Mouse (Mus musculus) MEL (cell line): ENCODE results near the gene Prdx2. TPM values are rescaled to one million over a fixed set of nuclear protein-coding genes. Genes with fewer than 3 reads are reported as not detected.

Experiments used
- DNase-seq: peaks from one replicate; pipeline ENCODE4 v3.0.0; 2011; ENCODE audit warnings: low read depth, low spot score
- H3K27ac ChIP-seq: 2 replicates; pipeline ENCODE4 v1.5.1; 2012; ENCODE audit warnings: low read depth, mild to moderate bottlenecking, control low read depth, low read length, moderate library complexity; ENCODE audit not compliant: control insufficient read depth
- H3K27me3 ChIP-seq, 2 experiments: fragments of 150-350 bp in 1 of 2; sonication (generic) in 1 of 2; 2 replicates each; pipeline ENCODE4 v1.6.1; 2012; ENCODE audit warnings: low read length in 2 of 2, mild to moderate bottlenecking in 2 of 2, improper control_type of control experiment in 1 of 2, moderate library complexity in 1 of 2; ENCODE audit not compliant: insufficient read depth in 2 of 2, control insufficient read depth in 1 of 2
- H3K36me3 ChIP-seq, 2 experiments: 2 replicates each; pipeline ENCODE4 v1.6.1; 2012 to 2014; ENCODE audit warnings: low read length in 2 of 2, improper control_type of control experiment in 1 of 2, inconsistent platforms in 1 of 2, mild to moderate bottlenecking in 1 of 2; ENCODE audit not compliant: insufficient read depth in 2 of 2, control insufficient read depth in 1 of 2
- H3K4me1 ChIP-seq, 2 experiments: fragments of 150-350 bp in 1 of 2; sonication (generic) in 1 of 2; 2 replicates each; pipeline ENCODE4 v1.6.1; 2012; ENCODE audit warnings: low read length in 2 of 2, improper control_type of control experiment in 1 of 2, mild to moderate bottlenecking in 1 of 2; ENCODE audit not compliant: insufficient read depth in 2 of 2, control insufficient read depth in 1 of 2
- H3K4me3 ChIP-seq, 2 experiments: fragments of 150-350 bp in 1 of 2; sonication (generic) in 1 of 2; 2 replicates each; pipeline ENCODE4 v1.5.1; 2012; ENCODE audit warnings: low read depth in 2 of 2, low read length in 2 of 2, mild to moderate bottlenecking in 2 of 2, moderate library complexity in 2 of 2, control low read depth in 1 of 2, improper control_type of control experiment in 1 of 2; ENCODE audit not compliant: control insufficient read depth in 1 of 2, insufficient read depth in 1 of 2
- H3K79me2 ChIP-seq: 2 replicates; pipeline ENCODE4 v1.6.1; 2012; ENCODE audit warnings: mild to moderate bottlenecking, low read length, moderate library complexity; ENCODE audit not compliant: control insufficient read depth, poor library complexity, insufficient read depth
- H3K9ac ChIP-seq: 2 replicates; pipeline ENCODE4 v1.6.1; 2012; ENCODE audit warnings: low read depth, mild to moderate bottlenecking, control low read depth, low read length, moderate library complexity; ENCODE audit not compliant: control insufficient read depth, poor library complexity, severe bottlenecking
- H3K9me3 ChIP-seq: fragments of 150-350 bp; sonication (generic); replicated peaks from 2 replicates; pipeline ENCODE4 v1.6.1; 2012; ENCODE audit warnings: mild to moderate bottlenecking, low read length, improper control_type of control experiment, moderate library complexity; ENCODE audit not compliant: insufficient read depth
- BHLHE40 ChIP-seq: IDR thresholded peaks from 2 replicates; pipeline ENCODE4 v1.6.1; 2012; ENCODE audit warnings: low read depth, mild to moderate bottlenecking, inconsistent platforms, low read length, improper control_type of control experiment, borderline replicate concordance
- CHD2 ChIP-seq: IDR thresholded peaks from 2 replicates; pipeline ENCODE4 v1.6.1; 2011; ENCODE audit warnings: low read length, improper control_type of control experiment
- CTCF ChIP-seq, 3 experiments: IDR thresholded peaks in 2 of 3; conservative IDR thresholded peaks in 1 of 3; 2 replicates each; pipeline ENCODE4 v1.5.1; 2011 to 2012; ENCODE audit warnings: low read length in 3 of 3, low read depth in 2 of 3, mild to moderate bottlenecking in 2 of 3, improper control_type of control experiment in 1 of 3, inconsistent platforms in 1 of 3, mixed read lengths in 1 of 3, moderate library complexity in 1 of 3; ENCODE audit not compliant: control insufficient read depth in 1 of 3, insufficient read depth in 1 of 3, poor library complexity in 1 of 3, severe bottlenecking in 1 of 3
- E2F4 ChIP-seq: IDR thresholded peaks from 2 replicates; pipeline ENCODE4 v1.6.1; 2011; ENCODE audit warnings: low read depth, low read length, improper control_type of control experiment, borderline replicate concordance
- ELF1 ChIP-seq: IDR thresholded peaks from 2 replicates; pipeline ENCODE4 v1.6.1; 2014; ENCODE audit warnings: low read depth, mild to moderate bottlenecking, inconsistent platforms, low read length, improper control_type of control experiment, moderate library complexity
- ETS1 ChIP-seq: IDR thresholded peaks from 2 replicates; pipeline ENCODE4 v1.6.1; 2012; ENCODE audit warnings: low read depth, mild to moderate bottlenecking, inconsistent platforms, low read length, improper control_type of control experiment, moderate library complexity
- GABPA ChIP-seq: IDR thresholded peaks from 2 replicates; pipeline ENCODE4 v1.6.1; 2012; ENCODE audit warnings: low read depth, mild to moderate bottlenecking, inconsistent platforms, low read length, improper control_type of control experiment, moderate library complexity
- HCFC1 ChIP-seq: IDR thresholded peaks from 2 replicates; pipeline ENCODE4 v1.6.1; 2012; ENCODE audit warnings: low read depth, mild to moderate bottlenecking, inconsistent platforms, low read length, improper control_type of control experiment, moderate library complexity
- JUND ChIP-seq: IDR thresholded peaks from 2 replicates; pipeline ENCODE4 v1.6.1; 2011; ENCODE audit warnings: low read depth, mild to moderate bottlenecking, improper control_type of control experiment, low read length
- KAT2A ChIP-seq: conservative IDR thresholded peaks from 2 replicates; pipeline ENCODE4 v1.6.1; 2012; ENCODE audit warnings: low read depth, low read length, improper control_type of control experiment, inconsistent platforms
- MAX ChIP-seq: IDR thresholded peaks from 2 replicates; pipeline ENCODE4 v1.6.1; 2011; ENCODE audit warnings: low read length, improper control_type of control experiment
- MXI1 ChIP-seq: IDR thresholded peaks from 2 replicates; pipeline ENCODE4 v1.6.1; 2011; ENCODE audit warnings: mild to moderate bottlenecking, low read depth, low read length, improper control_type of control experiment
- MYC ChIP-seq: IDR thresholded peaks from 2 replicates; pipeline ENCODE4 v1.6.1; 2011; ENCODE audit warnings: low read depth, mild to moderate bottlenecking, low read length, improper control_type of control experiment, moderate library complexity
- NRF1 ChIP-seq: IDR thresholded peaks from 2 replicates; pipeline ENCODE4 v1.6.1; 2014; ENCODE audit warnings: low read depth, mild to moderate bottlenecking, inconsistent platforms, low read length, improper control_type of control experiment, moderate library complexity; ENCODE audit not compliant: poor library complexity, insufficient read depth, severe bottlenecking
- POLR2A ChIP-seq, 2 experiments: IDR thresholded peaks; 2 replicates each; pipeline ENCODE4 v1.6.1; 2011 to 2012; ENCODE audit warnings: low read length in 2 of 2, mild to moderate bottlenecking in 2 of 2, control low read depth in 1 of 2, improper control_type of control experiment in 1 of 2, low read depth in 1 of 2, moderate library complexity in 1 of 2; ENCODE audit not compliant: control insufficient read depth in 1 of 2, insufficient read depth in 1 of 2, poor library complexity in 1 of 2
- POLR2AphosphoS2 ChIP-seq: IDR thresholded peaks from 2 replicates; pipeline ENCODE4 v1.6.1; 2011; ENCODE audit warnings: low read length, improper control_type of control experiment
- RAD21 ChIP-seq: IDR thresholded peaks from 2 replicates; pipeline ENCODE4 v1.6.1; 2011; ENCODE audit warnings: mild to moderate bottlenecking, low read depth, low read length, improper control_type of control experiment
- SIN3A ChIP-seq: IDR thresholded peaks from 2 replicates; pipeline ENCODE4 v1.6.1; 2012; ENCODE audit warnings: low read length, improper control_type of control experiment, inconsistent platforms
- SMC3 ChIP-seq: IDR thresholded peaks from 2 replicates; pipeline ENCODE4 v1.6.1; 2011; ENCODE audit warnings: low read depth, low read length, improper control_type of control experiment
- TBP ChIP-seq: IDR thresholded peaks from 2 replicates; pipeline ENCODE4 v1.8.0; 2011; ENCODE audit warnings: low read depth, low read length, improper control_type of control experiment
- TCF12 ChIP-seq: IDR thresholded peaks from 2 replicates; pipeline ENCODE4 v1.6.1; 2014; ENCODE audit warnings: low read depth, mild to moderate bottlenecking, inconsistent platforms, low read length, improper control_type of control experiment, moderate library complexity
- UBTF ChIP-seq: IDR thresholded peaks from 2 replicates; pipeline ENCODE4 v1.6.1; 2012; ENCODE audit warnings: low read depth, mild to moderate bottlenecking, inconsistent platforms, low read length, improper control_type of control experiment, moderate library complexity, borderline replicate concordance; ENCODE audit not compliant: insufficient read depth
- ZC3H11A ChIP-seq: IDR thresholded peaks from 2 replicates; pipeline ENCODE4 v1.6.1; 2012; ENCODE audit warnings: low read depth, mild to moderate bottlenecking, inconsistent platforms, low read length, improper control_type of control experiment
- ZKSCAN1 ChIP-seq: IDR thresholded peaks from 2 replicates; pipeline ENCODE4 v1.6.1; 2012; ENCODE audit warnings: low read depth, mild to moderate bottlenecking, inconsistent platforms, low read length, improper control_type of control experiment, moderate library complexity
- ZMIZ1 ChIP-seq: IDR thresholded peaks from 2 replicates; pipeline ENCODE4 v1.6.1; 2012; ENCODE audit warnings: low read depth, mild to moderate bottlenecking, inconsistent platforms, low read length, improper control_type of control experiment, moderate library complexity
- polyA plus RNA-seq, 2 experiments: library from polyadenylated mRNA; stranded (reverse) in 1 of 2; unstranded in 1 of 2; fragments of >175 nt in 1 of 2; fragments of >200 nt in 1 of 2; gene quantifications; 2 replicates each; pipeline versions ENCODE4 v1.2.1 to v1.2.4; 2012; ENCODE audit warnings: low replicate concordance in 2 of 2, low read depth in 1 of 2; ENCODE audit not compliant: insufficient read length in 2 of 2, insufficient read depth in 1 of 2, missing spikeins in 1 of 2
- total RNA-seq: library from RNA; depleted of rRNA; stranded (reverse); fragments of 300-350 nt; gene quantifications from 2 replicates; pipeline ENCODE4 v1.2.3, GENCODE M21; 2012

Prdx2 gene
- total and polyA plus RNA-seq, 3 experiments: 643 to 773 (median 679) TPM

DNA sequence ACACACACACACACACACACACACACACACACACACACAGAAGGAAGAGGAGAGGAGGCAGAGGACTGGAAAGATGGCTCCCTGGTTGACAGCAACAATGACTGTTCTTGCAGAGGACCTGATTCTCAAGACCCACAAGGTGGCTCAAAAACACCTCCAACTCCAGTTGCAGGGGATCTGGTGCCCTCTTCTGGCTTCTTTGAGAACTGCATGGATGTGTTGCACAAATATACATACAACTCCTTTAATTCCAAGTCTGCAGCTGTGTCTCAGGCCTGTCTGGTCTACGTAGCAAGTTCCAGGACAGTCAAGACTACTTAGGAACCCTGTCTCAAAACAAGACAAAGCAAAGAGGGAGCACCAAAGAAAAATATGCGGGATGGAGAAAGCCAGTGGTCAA is 12.6 kb upstream of the Prdx2 start:
- DNase-seq: peak; percentile 92
- Histone ChIP-seq H3K36me3 (peaks cover 0 to 3% of the 10 kb centered on the region in 2 experiments; a peak in 1 of 4 replicates), H3K9ac (no peak overlapping the region), H3K27ac (no peak overlapping the region), H3K4me3 (no peak overlapping the region), H3K4me1 (peaks cover 5 to 9% of the 10 kb centered on the region in 2 experiments; a peak in 2 of 4 replicates), H3K27me3 (no peaks in the 10 kb centered on the region), H3K79me2 (no peaks in the 10 kb centered on the region), H3K9me3 (no peaks in the 10 kb centered on the region)
- TF ChIP-seq MYC (0 out of 2 replicates have a peak, but pooled peaks have one; percentile 51), HCFC1 (0 out of 2 replicates have a peak, but pooled peaks have one; percentile 36), SIN3A (peak; percentile 77), BHLHE40 (0 out of 2 replicates have a peak, but pooled peaks have one; percentile 14), MAX (no peak), CTCF (IDR thresholded peaks at IDR 0.05 in 2 of 3, conservative IDR thresholded peaks at IDR 0.05 in 1 of 3; ENCODE audit: control insufficient read depth in 1 of 3, insufficient read depth in 1 of 3, low read depth in 2 of 3, low read length in 3 of 3, poor library complexity in 1 of 3, severe bottlenecking in 1 of 3) (peak; percentile 69 to 95 (median 89)), TBP (no peak), NRF1 (no peak), SMC3 (peak; percentile 82), CHD2 (no peak), ZMIZ1 (no peak), MXI1 (no peak), POLR2AphosphoS2 (no peak), TCF12 (no peak), GABPA (no peak), RAD21 (peak; percentile 84), ETS1 (no peak), ZC3H11A (peak; percentile 77), POLR2A (IDR thresholded peaks at IDR 0.05; ENCODE audit: control insufficient read depth in 1 of 2, insufficient read depth in 1 of 2, low read depth in 1 of 2, low read length in 2 of 2, poor library complexity in 1 of 2) (no peak)

DNA sequence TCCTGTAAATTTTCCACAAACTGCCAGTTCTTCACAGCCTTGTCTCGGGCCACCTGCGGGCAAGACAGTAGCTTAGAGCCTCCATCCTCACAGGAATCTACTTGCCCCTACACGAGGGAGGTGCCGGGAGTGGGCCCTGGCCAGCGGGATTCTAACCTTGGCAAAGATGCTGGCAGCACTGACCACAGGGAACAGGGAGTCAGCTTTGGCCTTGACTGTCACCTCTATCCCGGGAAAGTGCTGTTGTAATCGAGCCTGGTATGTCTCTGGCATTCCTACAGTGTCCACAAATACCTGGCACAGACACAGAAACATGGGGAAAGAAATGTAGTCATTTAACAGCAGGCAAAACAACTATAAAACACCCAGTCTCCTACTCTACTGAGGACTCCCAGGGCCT is 9.6 kb upstream of the Prdx2 start:
- no peaks in the 10 kb centered on the region for H3K9me3 ChIP-seq
- no peaks in the 10 kb centered on the region for H3K4me1 ChIP-seq
- no peaks in the 10 kb centered on the region for H3K79me2 ChIP-seq
- no peaks in the 10 kb centered on the region for H3K27me3 ChIP-seq
- no peak overlapping the region for H3K9ac ChIP-seq
- TF ChIP-seq SMC3 (no peak), UBTF (no peak), KAT2A (no peak), MXI1 (no peak), ELF1 (no peak), POLR2A (IDR thresholded peaks at IDR 0.05; ENCODE audit: control insufficient read depth in 1 of 2, insufficient read depth in 1 of 2, low read depth in 1 of 2, low read length in 2 of 2, poor library complexity in 1 of 2) (no peak), JUND (no peak), ZMIZ1 (no peak), HCFC1 (no peak), BHLHE40 (no peak), E2F4 (no peak), POLR2AphosphoS2 (no peak), ZKSCAN1 (no peak)
- no peak for DNase-seq
- H3K4me3 ChIP-seq: no peak overlapping the region
- H3K36me3 ChIP-seq: peaks cover 0 to 3% of the 10 kb centered on the region in 2 experiments; a peak in 2 of 4 replicates
- H3K27ac ChIP-seq: no peak overlapping the region
